Mouse (Mus musculus): Measurements from ENCODE around the gene Olfr376. TPM values are rescaled to one million over a fixed set of nuclear protein-coding genes. Genes with fewer than 3 reads are reported as not detected.

Olfr376 gene
- polyA plus RNA-seq, 1 experiment from 2014 or later, result not detected

Other genes starting within 250 kb of the Olfr376 start
- gene Haspin, start 233.0 kb upstream of the Olfr376 start, polyA plus RNA-seq (2015; fragmentation: Nextera tagmentation; extraction: Ambion mirVana), result 2.4 and 5.7 TPM in 2 replicates
- 0.72 and 0.84 TPM in 2 replicates for gene P2rx5, start 210.8 kb upstream of the Olfr376 start, polyA plus RNA-seq (2015; fragmentation: Nextera tagmentation; extraction: Ambion mirVana)
- 136 and 148 TPM in 2 replicates for gene Emc6, start 194.2 kb upstream of the Olfr376 start, polyA plus RNA-seq (2015; fragmentation: Nextera tagmentation; extraction: Ambion mirVana)
- gene Tax1bp3, start 194.2 kb upstream of the Olfr376 start, polyA plus RNA-seq (2015; fragmentation: Nextera tagmentation; extraction: Ambion mirVana), result 118 and 133 TPM in 2 replicates
- gene Ctns, start 172.2 kb upstream of the Olfr376 start, polyA plus RNA-seq (2015; fragmentation: Nextera tagmentation; extraction: Ambion mirVana), result 17.0 and 17.7 TPM in 2 replicates
- 3.0 and 3.4 TPM in 2 replicates for gene Shpk, start 171.8 kb upstream of the Olfr376 start, polyA plus RNA-seq (2015; fragmentation: Nextera tagmentation; extraction: Ambion mirVana)
- 2.0 and 2.4 TPM in 2 replicates for gene Trpv1, start 137.0 kb upstream of the Olfr376 start, polyA plus RNA-seq (2015; fragmentation: Nextera tagmentation; extraction: Ambion mirVana)
- 0.20 and 0.29 TPM in 2 replicates for gene Trpv3, start 103.9 kb upstream of the Olfr376 start, polyA plus RNA-seq (2015; fragmentation: Nextera tagmentation; extraction: Ambion mirVana)
- gene Aspa, start 41.6 kb upstream of the Olfr376 start, polyA plus RNA-seq (2015; fragmentation: Nextera tagmentation; extraction: Ambion mirVana), result 3.4 and 4.0 TPM in 2 replicates
- gene Gm49340, start 41.5 kb upstream of the Olfr376 start, polyA plus RNA-seq (2015; fragmentation: Nextera tagmentation; extraction: Ambion mirVana), result not detected in 2 replicates
- gene Spata22, start 41.5 kb upstream of the Olfr376 start, polyA plus RNA-seq (2015; fragmentation: Nextera tagmentation; extraction: Ambion mirVana), result 0.12 and 0.19 TPM in 2 replicates
- not detected in 2 replicates for gene Olfr20, start 20.5 kb upstream of the Olfr376 start, polyA plus RNA-seq (2015; fragmentation: Nextera tagmentation; extraction: Ambion mirVana)
- gene Olfr1, start 28.4 kb downstream of the Olfr376 start, polyA plus RNA-seq (2015; fragmentation: Nextera tagmentation; extraction: Ambion mirVana), result not detected in 2 replicates
- gene Olfr378, start 57.2 kb downstream of the Olfr376 start, polyA plus RNA-seq (2015; fragmentation: Nextera tagmentation; extraction: Ambion mirVana), result not detected in 2 replicates
- gene Olfr380, start 86.3 kb downstream of the Olfr376 start, polyA plus RNA-seq (2015; fragmentation: Nextera tagmentation; extraction: Ambion mirVana), result not detected in 2 replicates
- gene Olfr381, start 120.4 kb downstream of the Olfr376 start, polyA plus RNA-seq (2015; fragmentation: Nextera tagmentation; extraction: Ambion mirVana), result not detected in 2 replicates
- gene Olfr382, start 146.0 kb downstream of the Olfr376 start, polyA plus RNA-seq (2015; fragmentation: Nextera tagmentation; extraction: Ambion mirVana), result not detected in 2 replicates
- not detected in 2 replicates for gene Olfr385, start 221.8 kb downstream of the Olfr376 start, polyA plus RNA-seq (2015; fragmentation: Nextera tagmentation; extraction: Ambion mirVana)
- gene Olfr384, start 227.3 kb downstream of the Olfr376 start, polyA plus RNA-seq (2015; fragmentation: Nextera tagmentation; extraction: Ambion mirVana), result not detected in 2 replicates